Mouse (Mus musculus): ENCODE data around the gene Rapgef2. TPM values are rescaled to one million over a fixed set of nuclear protein-coding genes. Genes with fewer than 3 reads are reported as not detected.
A peak's percentile ranks its signal among the peaks of the same experiment; 100 is the strongest.

Rapgef2 gene
- 17.7 and 21.6 TPM in 2 replicates for polyA plus RNA-seq (2011; ENCODE audit: insufficient read depth, insufficient read length, low read depth, missing spikeins)

DNA sequence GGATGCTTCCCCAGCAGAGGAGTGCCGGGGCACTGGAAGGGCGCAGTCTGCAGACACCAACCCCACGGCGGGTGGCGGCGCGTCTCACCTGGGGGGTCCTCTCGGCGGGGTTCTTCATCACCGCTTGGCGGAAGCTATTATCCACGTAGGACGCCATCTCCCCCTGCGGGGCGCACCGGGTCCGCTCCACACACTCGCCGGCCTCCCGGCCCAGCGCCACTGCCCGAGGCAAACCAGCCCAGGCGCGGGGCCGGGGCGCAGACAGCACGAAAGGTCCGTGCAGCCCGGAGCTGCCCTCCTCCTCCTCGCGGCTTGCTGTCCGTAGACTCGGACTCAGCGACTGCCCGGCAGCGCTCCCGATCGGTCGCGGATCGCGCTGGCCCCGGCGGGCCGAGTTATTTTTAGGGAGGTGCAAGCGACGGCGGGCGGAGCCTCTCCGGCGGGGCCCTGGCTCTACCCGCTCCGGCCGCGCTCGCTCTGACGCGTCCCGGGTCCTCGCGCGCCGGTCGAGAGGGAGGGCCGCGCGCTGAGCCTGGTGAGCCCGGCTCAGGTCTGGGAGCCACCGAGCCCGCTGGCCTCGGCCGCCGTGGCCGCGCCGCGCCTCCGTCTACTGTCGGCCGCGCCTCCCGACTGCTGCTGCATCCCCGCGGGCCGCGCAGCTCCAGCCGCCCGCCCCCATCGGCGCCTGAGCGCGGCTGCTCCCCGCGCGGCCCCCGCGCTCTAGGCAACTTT is at the start of gene Rapgef2:
TSS of gene Rapgef2 (minus strand) at position 142 of the 732 bp plus-strand sequence.
- H3K27ac ChIP-seq (ENCODE audit: insufficient read depth, low read length) = no peak within 1 kb of the TSS
- no peaks in the 10 kb centered on the region for H3K36me3 ChIP-seq (ENCODE audit: control insufficient read depth, insufficient read depth, low read length, poor library complexity, severe bottlenecking)
- no peaks in the 10 kb centered on the region for H3K4me1 ChIP-seq (ENCODE audit: control insufficient read depth, insufficient read depth, low read length)
- H3K4me3 ChIP-seq (ENCODE audit: low read depth, low read length) = peak within 1 kb of the TSS; percentile 85
- H3K9ac ChIP-seq (ENCODE audit: low read depth, poor library complexity, severe bottlenecking) = peak within 1 kb of the TSS; percentile 93
- no peaks in the 10 kb centered on the region for H3K27me3 ChIP-seq (ENCODE audit: control insufficient read depth, insufficient read depth, low read length, poor library complexity, severe bottlenecking)
- H3K9me3 ChIP-seq (replicated peaks; ENCODE audit: control insufficient read depth, insufficient read depth, low read length, poor library complexity, severe bottlenecking) = no peaks in the 10 kb centered on the region
- no peak for TF ChIP-seq CTCF (IDR thresholded peaks at IDR 0.05; ENCODE audit: low read depth, low read length)

- no peaks in the 10 kb centered on the region for H3K4me1 ChIP-seq (ENCODE audit: control insufficient read depth, insufficient read depth, low read length)
- H3K27ac ChIP-seq (ENCODE audit: insufficient read depth, low read length) = no peak overlapping the region
- TF ChIP-seq POLR2A (IDR thresholded peaks at IDR 0.05; ENCODE audit: insufficient read depth, low read length) (no peak), EP300 (IDR thresholded peaks at IDR 0.05; ENCODE audit: insufficient read depth, low read depth, low read length) (no peak), CTCF (IDR thresholded peaks at IDR 0.05; ENCODE audit: low read depth, low read length) (no peak)
- no peaks in the 10 kb centered on the region for H3K27me3 ChIP-seq (ENCODE audit: control insufficient read depth, insufficient read depth, low read length, poor library complexity, severe bottlenecking)
- no peak overlapping the region for H3K4me3 ChIP-seq (ENCODE audit: low read depth, low read length)
- no peak overlapping the region for H3K9ac ChIP-seq (ENCODE audit: low read depth, poor library complexity, severe bottlenecking)
- H3K9me3 ChIP-seq (replicated peaks; ENCODE audit: control insufficient read depth, insufficient read depth, low read length, poor library complexity, severe bottlenecking) = no peaks in the 10 kb centered on the region
- no peaks in the 10 kb centered on the region for H3K36me3 ChIP-seq (ENCODE audit: control insufficient read depth, insufficient read depth, low read length, poor library complexity, severe bottlenecking)
These were observed 47.4 kb upstream of the Rapgef2 start for GRCm38 (mm10) chr3:79333643-79334200.

GRCm38 (mm10) chr3:79333051-79333450 is 46.7 kb upstream of the Rapgef2 start:
- Histone ChIP-seq H3K9ac (ENCODE audit: low read depth, poor library complexity, severe bottlenecking) (no peak overlapping the region), H3K9me3 (replicated peaks; ENCODE audit: control insufficient read depth, insufficient read depth, low read length, poor library complexity, severe bottlenecking) (no peaks in the 10 kb centered on the region), H3K4me3 (ENCODE audit: low read depth, low read length) (no peak overlapping the region), H3K27me3 (ENCODE audit: control insufficient read depth, insufficient read depth, low read length, poor library complexity, severe bottlenecking) (peaks cover 1% of the 10 kb centered on the region; the same call in 1 of the 2 replicates), H3K27ac (ENCODE audit: insufficient read depth, low read length) (no peak overlapping the region), H3K36me3 (ENCODE audit: control insufficient read depth, insufficient read depth, low read length, poor library complexity, severe bottlenecking) (no peaks in the 10 kb centered on the region), H3K4me1 (ENCODE audit: control insufficient read depth, insufficient read depth, low read length) (no peaks in the 10 kb centered on the region)
- TF ChIP-seq POLR2A (IDR thresholded peaks at IDR 0.05; ENCODE audit: insufficient read depth, low read length) = no peak
- no peak for TF ChIP-seq CTCF (IDR thresholded peaks at IDR 0.05; ENCODE audit: low read depth, low read length)
- no peak for TF ChIP-seq EP300 (IDR thresholded peaks at IDR 0.05; ENCODE audit: insufficient read depth, low read depth, low read length)

DNA sequence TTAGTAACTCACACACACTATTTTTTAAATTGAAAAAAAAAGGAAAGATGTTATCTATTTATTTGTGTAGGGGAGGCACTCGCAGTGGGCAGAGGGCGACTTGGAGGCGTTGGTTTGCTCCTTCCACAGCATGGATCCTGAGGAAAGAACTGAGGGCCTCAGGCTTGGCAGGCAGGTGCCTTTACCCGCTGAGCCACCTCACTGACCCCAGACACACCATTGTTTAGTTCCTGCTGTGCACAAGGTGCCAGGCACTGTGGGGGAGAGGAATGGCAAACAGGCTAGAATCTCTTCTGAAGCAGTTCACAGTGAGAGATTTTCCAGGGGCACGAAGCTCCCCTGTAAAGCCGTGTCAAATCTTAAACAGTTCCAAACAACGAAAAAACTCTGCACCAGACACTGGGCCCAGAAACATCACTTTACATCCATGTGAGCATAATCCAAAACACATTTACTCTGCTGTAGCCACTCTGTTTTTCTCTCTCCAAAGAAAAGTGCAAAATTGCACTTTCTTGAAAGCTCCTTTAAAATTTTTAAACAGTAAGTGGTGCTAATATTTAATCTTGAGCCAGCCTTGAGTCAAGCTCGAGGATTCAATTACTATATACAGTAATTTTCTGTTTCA is 43.5 kb upstream of the Rapgef2 start:
- H3K36me3 ChIP-seq (ENCODE audit: control insufficient read depth, insufficient read depth, low read length, poor library complexity, severe bottlenecking) = no peaks in the 10 kb centered on the region
- no peaks in the 10 kb centered on the region for H3K9me3 ChIP-seq (replicated peaks; ENCODE audit: control insufficient read depth, insufficient read depth, low read length, poor library complexity, severe bottlenecking)
- H3K4me3 ChIP-seq (ENCODE audit: low read depth, low read length) = no peak overlapping the region
- peaks cover 1% of the 10 kb centered on the region; the same call in 1 of the 2 replicates for H3K27me3 ChIP-seq (ENCODE audit: control insufficient read depth, insufficient read depth, low read length, poor library complexity, severe bottlenecking)
- no peak for TF ChIP-seq CTCF (IDR thresholded peaks at IDR 0.05; ENCODE audit: low read depth, low read length)
- TF ChIP-seq POLR2A (IDR thresholded peaks at IDR 0.05; ENCODE audit: insufficient read depth, low read length) = no peak
- TF ChIP-seq EP300 (IDR thresholded peaks at IDR 0.05; ENCODE audit: insufficient read depth, low read depth, low read length) = no peak
- no peak overlapping the region for H3K9ac ChIP-seq (ENCODE audit: low read depth, poor library complexity, severe bottlenecking)
- H3K27ac ChIP-seq (ENCODE audit: insufficient read depth, low read length) = no peak overlapping the region
- peaks cover 4% of the 10 kb centered on the region for H3K4me1 ChIP-seq (ENCODE audit: control insufficient read depth, insufficient read depth, low read length)

GRCm38 (mm10) chr3:79324697-79325526 is 38.6 kb upstream of the Rapgef2 start:
- Histone ChIP-seq H3K36me3 (ENCODE audit: control insufficient read depth, insufficient read depth, low read length, poor library complexity, severe bottlenecking) (no peaks in the 10 kb centered on the region), H3K9ac (ENCODE audit: low read depth, poor library complexity, severe bottlenecking) (no peak overlapping the region), H3K4me1 (ENCODE audit: control insufficient read depth, insufficient read depth, low read length) (peaks cover 4% of the 10 kb centered on the region), H3K4me3 (ENCODE audit: low read depth, low read length) (no peak overlapping the region), H3K27me3 (ENCODE audit: control insufficient read depth, insufficient read depth, low read length, poor library complexity, severe bottlenecking) (peaks cover 1% of the 10 kb centered on the region; the same call in 1 of the 2 replicates), H3K9me3 (replicated peaks; ENCODE audit: control insufficient read depth, insufficient read depth, low read length, poor library complexity, severe bottlenecking) (no peaks in the 10 kb centered on the region), H3K27ac (ENCODE audit: insufficient read depth, low read length) (no peak overlapping the region)
- TF ChIP-seq CTCF (IDR thresholded peaks at IDR 0.05; ENCODE audit: low read depth, low read length) = no peak

Data from ES-Bruce4 (cell line).